Mouse (Mus musculus): Measurements from ENCODE around the gene Wdfy2.

Gene Wdfy2

DNA sequence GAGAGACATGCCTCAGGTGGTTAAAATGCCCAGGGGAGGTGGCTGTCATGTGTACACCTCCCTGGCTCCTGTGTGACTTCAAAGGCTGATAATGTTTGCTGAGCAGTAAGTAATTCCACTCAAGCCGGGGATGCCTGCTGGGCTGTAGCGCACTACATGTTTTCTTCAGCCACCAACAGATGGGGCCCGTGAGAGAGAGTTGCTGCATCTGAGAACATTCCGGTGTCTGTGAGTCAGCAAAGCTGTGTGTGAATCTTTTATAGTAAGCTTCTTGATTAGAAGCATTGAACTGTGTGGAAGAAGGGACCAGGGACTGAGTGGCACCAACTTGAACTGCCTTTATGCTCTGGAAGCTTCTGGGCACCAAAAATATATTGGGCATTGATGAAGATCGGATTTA, 42.0 kb downstream of the Wdfy2 start:
- peak; percentile 83 for DNase-seq (ENCODE audit: low spot score)

DNA sequence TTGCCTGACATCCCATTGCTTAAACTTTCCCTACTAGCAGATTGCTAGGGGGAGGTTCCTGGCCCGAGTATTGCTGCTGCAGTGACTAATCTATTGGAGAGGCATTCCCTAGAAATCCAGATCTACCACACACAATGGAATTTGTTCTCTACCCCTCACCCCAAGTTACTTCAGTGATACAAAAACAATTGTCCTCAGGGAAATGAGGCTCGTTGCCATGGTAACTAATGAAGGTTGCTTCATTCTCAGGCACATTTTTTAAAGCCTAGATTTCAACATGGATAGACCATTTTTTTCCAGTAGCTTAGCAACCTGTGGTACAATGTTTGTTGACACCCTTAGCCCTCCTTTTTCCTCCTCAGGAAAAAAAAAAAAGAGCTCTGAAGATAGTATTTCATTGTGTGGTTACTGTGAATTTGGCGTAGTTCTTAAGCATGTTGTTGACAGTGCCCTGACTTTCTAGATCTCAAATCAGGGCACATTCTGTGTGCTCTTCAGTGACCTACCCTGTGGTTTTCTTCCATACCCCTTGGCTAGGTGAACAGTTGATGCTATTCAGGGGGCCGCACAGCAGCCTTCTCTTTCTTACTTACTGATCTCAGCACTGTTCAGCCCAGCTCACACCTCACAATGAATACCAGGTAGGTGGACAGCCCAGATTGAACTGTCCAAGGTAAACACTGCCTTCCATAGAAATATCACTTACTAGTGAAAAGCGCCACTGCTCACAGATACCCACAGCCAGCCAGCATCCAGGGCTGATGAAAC, 42.8 kb downstream of the Wdfy2 start:
- peak; percentile 83 for DNase-seq (ENCODE audit: low spot score)

- DNase-seq (ENCODE audit: low spot score): peak; percentile 35
Measured at GRCm38 (mm10) chr14:62882061-62882614, 44.7 kb downstream of the Wdfy2 start.

- DNase-seq (ENCODE audit: low spot score): no peak
Measured at GRCm38 (mm10) chr14:62883551-62883950, 46.1 kb downstream of the Wdfy2 start.

DNA sequence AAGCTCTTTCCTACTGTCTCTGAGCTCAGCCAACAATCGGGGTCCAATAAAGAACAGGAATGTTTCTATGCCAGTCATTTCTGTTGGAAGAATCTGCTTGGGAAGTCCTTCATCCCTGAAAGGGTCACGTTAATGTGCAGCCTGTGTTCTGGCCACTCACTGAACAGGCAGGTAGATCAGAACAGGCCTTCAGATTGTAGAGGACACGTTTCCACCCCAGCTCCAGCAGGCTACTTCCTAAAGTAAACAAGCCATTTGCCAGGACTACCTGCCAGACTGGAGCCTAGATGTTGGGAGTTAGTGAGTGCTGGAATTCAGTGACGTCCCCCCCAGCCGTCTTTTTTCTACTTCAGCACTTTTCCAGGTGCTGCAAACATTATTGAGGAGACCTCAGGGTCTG, 46.7 kb downstream of the Wdfy2 start:
- DNase-seq (ENCODE audit: low spot score): no peak

GRCm38 (mm10) chr14:62884639-62885038, 47.2 kb downstream of the Wdfy2 start:
- no peak for DNase-seq (ENCODE audit: low spot score)

GRCm38 (mm10) chr14:62885146-62885545, 47.7 kb downstream of the Wdfy2 start:
- no peak for DNase-seq (ENCODE audit: low spot score)

GRCm38 (mm10) chr14:62891401-62891800, 53.9 kb downstream of the Wdfy2 start:
- DNase-seq (ENCODE audit: low spot score): no peak

GRCm38 (mm10) chr14:62892771-62893641, 55.5 kb downstream of the Wdfy2 start:
- no peak for DNase-seq (ENCODE audit: low spot score)

DNA sequence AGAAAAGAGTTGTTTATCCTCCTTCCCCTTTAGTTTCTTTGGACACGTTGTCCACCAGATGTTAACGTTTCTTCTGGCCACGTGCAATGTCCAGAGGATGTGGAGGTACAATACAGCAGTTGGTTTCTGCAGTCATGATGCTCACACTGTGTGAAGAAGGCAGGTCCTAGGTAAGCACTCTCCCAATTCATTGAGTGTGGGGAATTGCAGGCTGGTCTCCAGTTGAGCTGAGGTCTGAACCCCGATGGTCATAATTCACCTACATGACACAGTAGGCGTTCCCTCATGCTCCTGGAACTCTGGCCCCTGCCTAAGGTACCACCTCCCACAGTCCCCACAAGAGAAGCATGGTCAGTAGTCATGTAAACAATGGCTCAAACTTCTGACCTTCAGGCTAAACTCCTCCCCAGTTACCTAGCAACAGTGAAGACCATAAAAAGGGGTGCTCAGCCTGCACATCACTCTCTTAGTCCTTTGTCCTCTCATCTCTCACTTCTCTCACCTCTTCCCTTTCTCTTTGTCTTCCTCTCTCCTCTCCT, 56.2 kb downstream of the Wdfy2 start:
- DNase-seq (ENCODE audit: low spot score): peak; percentile 28

DNA sequence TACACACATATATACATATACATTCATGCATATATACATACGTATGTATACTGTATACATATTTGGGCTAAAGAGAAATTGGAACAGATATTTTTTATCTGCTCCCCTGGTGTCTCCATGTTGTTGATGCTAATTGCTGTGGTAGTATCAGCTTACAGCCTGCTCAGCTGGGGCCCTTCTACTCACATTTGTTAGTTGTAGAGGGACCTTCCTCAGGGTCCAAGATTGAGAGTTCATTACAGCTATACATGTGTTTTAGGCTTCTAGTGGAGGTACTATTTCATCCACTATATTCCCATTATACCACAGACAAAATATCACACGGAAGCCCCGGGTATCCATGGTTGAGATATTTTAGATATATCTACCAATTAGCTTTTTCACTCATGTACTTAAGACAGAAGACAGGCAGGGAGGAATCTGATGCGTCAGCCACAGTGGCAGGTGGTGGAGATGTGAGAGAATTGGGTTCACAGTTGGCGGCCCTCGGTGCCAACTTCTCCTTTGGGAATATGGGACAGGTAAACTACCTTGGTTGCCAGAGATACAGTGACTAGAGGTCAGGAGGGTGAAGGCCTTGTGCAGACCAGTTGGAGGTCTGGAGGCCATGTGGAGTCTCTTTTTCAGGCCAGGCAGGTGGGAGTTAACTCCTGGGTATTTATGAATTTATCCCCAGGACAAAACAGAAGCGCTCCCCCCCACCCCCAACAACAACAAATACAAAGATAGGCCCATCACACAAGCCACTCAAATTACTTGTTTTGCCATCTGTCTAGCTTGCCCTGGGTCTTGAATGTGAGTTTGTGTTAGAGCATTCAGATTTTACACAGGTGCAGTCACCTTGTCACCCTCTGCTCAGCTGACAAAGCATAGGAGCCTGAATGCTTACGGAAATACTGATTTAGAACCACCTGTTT, 57.7 kb downstream of the Wdfy2 start:
- no peak for DNase-seq (ENCODE audit: low spot score)

- DNase-seq (ENCODE audit: low spot score): no peak
Measured at GRCm38 (mm10) chr14:62898061-62898460, 60.6 kb downstream of the Wdfy2 start.

DNA sequence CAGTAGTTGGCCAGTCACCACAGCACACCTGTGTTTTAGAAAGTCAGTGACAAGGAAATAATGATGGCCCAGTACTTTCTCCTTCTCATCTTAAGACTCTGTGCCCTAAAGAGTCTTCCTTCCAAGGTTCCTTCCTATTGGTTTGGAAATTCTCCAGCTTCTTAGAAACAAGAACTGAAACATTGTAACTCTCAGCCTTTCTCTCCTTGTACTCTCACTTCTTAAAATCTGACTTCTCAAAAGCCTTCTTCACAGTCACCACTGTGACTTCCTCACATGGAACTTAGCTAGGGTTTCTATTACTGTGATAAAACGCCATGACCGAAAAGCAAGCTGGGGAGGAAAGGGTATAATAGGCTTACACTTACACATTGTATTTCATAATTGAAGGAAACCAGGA, 70.4 kb downstream of the Wdfy2 start:
- no peak for DNase-seq (ENCODE audit: low spot score)

DNA sequence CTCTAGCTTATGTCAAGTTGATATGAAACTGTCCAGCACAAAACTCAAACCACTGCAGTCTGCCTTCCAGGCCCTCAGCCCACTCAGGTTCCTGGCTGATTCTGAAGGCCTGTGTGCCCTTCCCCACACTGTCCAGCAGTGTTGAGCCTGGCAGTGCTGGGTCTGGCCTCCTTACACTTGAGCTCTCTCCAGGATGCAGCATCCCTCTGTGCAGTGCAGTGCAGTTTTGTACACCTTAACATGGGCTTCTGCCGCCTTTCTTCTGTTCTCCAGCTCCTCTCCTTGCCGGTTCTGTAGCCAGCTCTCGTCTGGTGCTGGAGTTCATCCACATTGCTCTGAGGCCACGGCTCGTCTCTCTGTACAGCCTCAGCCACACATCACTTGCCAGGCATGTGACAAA, 71.1 kb downstream of the Wdfy2 start:
- DNase-seq (ENCODE audit: low spot score): no peak

DNA sequence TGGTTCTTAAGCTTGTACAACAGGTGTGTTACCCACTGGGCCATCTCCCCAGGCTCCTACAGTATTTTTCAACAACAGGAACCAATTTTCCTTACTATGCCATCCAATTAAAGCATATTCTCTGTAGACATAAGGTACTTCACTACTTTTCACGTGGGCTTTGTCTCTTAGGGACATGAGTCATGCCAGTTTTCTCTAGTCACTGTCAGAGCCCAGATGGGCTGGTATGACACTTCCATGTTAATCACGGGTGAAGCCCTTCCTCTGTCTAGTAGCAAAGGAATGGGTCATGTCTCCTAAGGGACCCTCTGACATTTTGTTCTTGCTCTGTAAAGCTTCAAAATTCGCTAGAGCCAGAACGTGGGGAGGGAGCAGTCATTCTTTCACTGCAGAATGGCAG, 73.4 kb downstream of the Wdfy2 start:
- no peak for DNase-seq (ENCODE audit: low spot score)

GRCm38 (mm10) chr14:62915146-62915685, 77.7 kb downstream of the Wdfy2 start:
- no peak for DNase-seq (ENCODE audit: low spot score)

- DNase-seq (ENCODE audit: low spot score): no peak
Measured at GRCm38 (mm10) chr14:62916488-62917034, 79.1 kb downstream of the Wdfy2 start.

- no peak for DNase-seq (ENCODE audit: low spot score)
Measured at GRCm38 (mm10) chr14:62921401-62921800, 83.9 kb downstream of the Wdfy2 start.

DNA sequence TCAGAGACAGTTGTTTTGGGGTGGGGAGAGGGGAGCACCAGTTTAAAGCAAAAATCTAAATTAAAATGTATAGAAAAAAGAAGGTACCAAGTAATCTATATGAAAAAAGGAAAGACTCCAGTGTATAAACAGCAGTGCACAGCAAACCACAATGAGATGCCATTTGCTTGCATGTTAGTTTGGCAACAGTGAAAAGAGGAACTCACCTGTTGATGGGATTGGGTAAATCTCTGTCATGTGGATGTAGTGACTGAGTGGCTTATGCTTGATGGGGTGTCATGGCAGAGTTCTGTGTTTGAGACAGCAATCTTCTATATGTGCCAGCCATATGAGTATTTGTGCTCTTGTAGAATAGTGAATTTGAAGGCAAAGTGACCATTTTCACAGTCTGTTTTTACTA, 85.2 kb downstream of the Wdfy2 start:
- no peak for DNase-seq (ENCODE audit: low spot score)

DNA sequence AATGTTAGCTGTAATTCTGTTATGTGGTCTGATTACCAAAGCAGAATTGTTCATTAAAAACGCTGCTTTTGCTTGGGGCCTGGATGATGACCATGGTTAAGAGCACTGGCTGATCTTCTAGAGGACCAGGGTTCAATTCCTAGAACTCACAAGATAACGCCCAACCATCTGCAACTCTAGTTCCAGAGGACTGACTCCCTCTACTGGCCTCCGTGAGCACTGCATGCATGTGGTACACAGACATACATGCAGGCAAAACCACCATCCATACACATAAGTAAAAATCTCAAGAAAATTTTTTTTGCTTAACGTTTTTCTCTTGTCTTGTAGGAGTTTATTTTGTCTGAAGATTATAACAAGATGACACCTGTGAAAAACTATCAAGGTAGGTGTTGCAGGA, 87.3 kb downstream of the Wdfy2 start:
- no peak for DNase-seq (ENCODE audit: low spot score)

GRCm38 (mm10) chr14:62928101-62928541, 90.6 kb downstream of the Wdfy2 start:
- DNase-seq (ENCODE audit: low spot score): no peak

All from embryo, embryonic 10 days (tissue).